Mouse (Mus musculus) heart, adult 2 months (tissue): Measurements from ENCODE around the gene Slc12a9. TPM values are rescaled to one million over a fixed set of nuclear protein-coding genes. Genes with fewer than 3 reads are reported as not detected.
A peak's percentile ranks its signal among the peaks of the same experiment; 100 is the strongest.

Experiments
- DNase-seq, 2 experiments: peaks; one replicate each; pipeline ENCODE4 v3.0.0; 2021
- H3K27ac ChIP-seq: fragments of 200-600 bp; 2 replicates; pipeline ENCODE4 v1.8.1; 2022
- H3K27me3 ChIP-seq: fragments of 200-500 bp; 2 replicates; pipeline ENCODE4 v1.6.1; 2012; ENCODE audit warnings: mild to moderate bottlenecking, low read length, inconsistent platforms, mixed read lengths; ENCODE audit not compliant: control insufficient read depth, insufficient read depth
- H3K36me3 ChIP-seq: fragments of 200-500 bp; 2 replicates; pipeline ENCODE4 v1.6.1; 2012; ENCODE audit warnings: low read length, inconsistent platforms; ENCODE audit not compliant: control insufficient read depth, insufficient read depth
- H3K4me1 ChIP-seq: fragments of 200-500 bp; 2 replicates; pipeline ENCODE4 v1.6.1; 2011; ENCODE audit warnings: low read length; ENCODE audit not compliant: control insufficient read depth, insufficient read depth
- H3K4me3 ChIP-seq: fragments of 200-600 bp; 2 replicates; pipeline ENCODE4 v1.8.1; 2022
- H3K79me2 ChIP-seq: fragments of 200-500 bp; replicated peaks from 2 replicates; pipeline ENCODE4 v1.6.1; 2012; ENCODE audit warnings: mild to moderate bottlenecking, inconsistent platforms, low read length, moderate library complexity, mixed read lengths; ENCODE audit not compliant: control insufficient read depth, insufficient read depth
- H3K9ac ChIP-seq: fragments of 200-500 bp; 2 replicates; pipeline ENCODE4 v1.6.1; 2012; ENCODE audit warnings: low read depth, mild to moderate bottlenecking, control low read depth, inconsistent platforms, low read length, mixed read lengths
- CTCF ChIP-seq: fragments of 200-600 bp; IDR thresholded peaks from 2 replicates; pipeline ENCODE4 v1.8.1; 2022; ENCODE audit warnings: antibody characterized with exemption, mild to moderate bottlenecking, moderate library complexity
- EP300 ChIP-seq: fragments of 200-500 bp; IDR thresholded peaks from 2 replicates; pipeline ENCODE4 v1.6.1; 2011; ENCODE audit warnings: low read depth, low read length, control low read depth; ENCODE audit not compliant: insufficient read depth
- POLR2A ChIP-seq: fragments of 200-500 bp; IDR thresholded peaks from 2 replicates; pipeline ENCODE4 v1.6.1; 2011; ENCODE audit warnings: mild to moderate bottlenecking, low read depth, low read length, control low read depth; ENCODE audit not compliant: insufficient read depth
- WGBS: fragments of 180-500 bp; shearing (Covaris S2); methylation state at CpG from one replicate; pipeline ENCODE4 v1.1.7; 2018; 5-methylcytosine and 5-hydroxymethylcytosine counted together
- intact Hi-C: fragments of 180-260 bp; cut with DNase I; formaldehyde crosslinking; loops from one replicate; pipeline ENCODE4 v1.15.1; 2025
- polyA plus RNA-seq: library from polyadenylated mRNA; depleted of rRNA; stranded (reverse); fragments of >200 nt; gene quantifications from 2 replicates; pipeline ENCODE4 v1.2.3, GENCODE M21; 2012
- total RNA-seq, 2 experiments: library from RNA; stranded (reverse); gene quantifications; 2 replicates each; pipeline ENCODE4 v1.2.3; 2021

The Slc12a9 gene
- total and polyA plus RNA-seq, 3 experiments = 1.7 to 8.9 (median 2.2) TPM

- H3K36me3 ChIP-seq = no peaks in the 10 kb centered on the region
- H3K4me3 ChIP-seq = no peak overlapping the region
- TF ChIP-seq CTCF (no peak), EP300 (no peak), POLR2A (no peak)
- WGBS = 91% methylated on average over 15 of the region's 15 CpGs
- H3K79me2 ChIP-seq = no peaks in the 10 kb centered on the region
- no peak overlapping the region for H3K27ac ChIP-seq
- no peak for DNase-seq
- H3K27me3 ChIP-seq = no peaks in the 10 kb centered on the region
- no peaks in the 10 kb centered on the region for H3K4me1 ChIP-seq
- no peak overlapping the region for H3K9ac ChIP-seq
- intact Hi-C loops = loop anchor here (1.0 kb wide), 1 partner anchor 12 kb away; the partner anchor contains the start of gene Srrt
These were observed 37.7 kb downstream of the Slc12a9 start for GRCm38 (mm10) chr5:137295712-137296111.

DNA sequence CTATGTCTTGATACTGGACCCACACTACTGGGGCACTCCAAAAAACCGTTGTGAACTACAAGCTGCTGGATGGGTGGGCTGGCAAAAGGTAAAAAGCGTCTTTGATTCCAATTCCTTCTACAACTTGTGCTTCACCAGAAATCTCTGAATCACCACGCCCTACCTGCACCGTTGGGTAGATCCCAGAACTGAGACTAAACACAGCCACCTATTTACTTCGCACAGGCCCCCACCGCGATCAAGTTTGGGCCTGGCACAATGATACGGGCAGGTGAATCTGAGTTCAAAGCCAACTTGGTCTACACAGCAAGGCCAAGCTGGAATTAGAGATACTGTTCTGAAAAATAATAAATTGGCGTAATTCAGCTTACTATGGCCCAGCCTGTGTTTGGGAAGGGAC is 38.1 kb downstream of the Slc12a9 start:
- Histone ChIP-seq H3K27ac (no peak overlapping the region), H3K36me3 (no peaks in the 10 kb centered on the region), H3K9ac (no peak overlapping the region), H3K27me3 (no peaks in the 10 kb centered on the region), H3K79me2 (no peaks in the 10 kb centered on the region), H3K4me1 (no peaks in the 10 kb centered on the region), H3K4me3 (no peak overlapping the region)
- intact Hi-C loops = loop anchor here (1.0 kb wide), 1 partner anchor 12 kb away; the partner anchor contains the start of gene Srrt
- TF ChIP-seq POLR2A (no peak), CTCF (no peak), EP300 (no peak)
- DNase-seq = no peak
- WGBS = 77% methylated on average over 9 of the region's 9 CpGs

DNA sequence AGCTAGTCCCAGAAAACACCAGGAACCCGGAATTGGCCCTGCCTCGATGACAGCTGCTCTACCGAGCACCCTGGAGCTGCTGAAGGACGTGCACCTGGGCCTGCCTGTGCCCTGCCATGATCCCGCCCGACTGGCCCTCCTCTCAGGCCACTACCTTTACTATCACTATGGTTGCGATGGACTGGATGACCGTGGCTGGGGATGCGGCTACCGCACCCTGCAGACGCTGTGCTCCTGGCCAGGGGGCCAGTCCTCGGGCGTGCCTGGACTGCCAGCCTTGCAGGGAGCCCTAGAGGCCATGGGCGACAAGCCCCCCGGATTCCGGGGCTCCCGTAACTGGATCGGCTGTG is 38.7 kb downstream of the Slc12a9 start:
- Histone ChIP-seq H3K27ac (peak overlapping the region; percentile 83), H3K36me3 (no peaks in the 10 kb centered on the region), H3K79me2 (no peaks in the 10 kb centered on the region), H3K4me3 (peak overlapping the region; percentile 65), H3K4me1 (no peaks in the 10 kb centered on the region), H3K9ac (peak overlapping the region; percentile 79), H3K27me3 (no peaks in the 10 kb centered on the region)
- TF ChIP-seq EP300 (no peak), POLR2A (no peak), CTCF (no peak)
- intact Hi-C loops = loop anchor here (1.0 kb wide), 1 partner anchor 13 kb away; the partner anchor contains the start of gene Srrt
- 12% methylated on average over 18 of the region's 18 CpGs for WGBS
- DNase-seq = no peak

- H3K4me1 ChIP-seq = no peaks in the 10 kb centered on the region
- WGBS = under 1% methylated on average over 52 of the region's 52 CpGs
- peak within 1 kb of the TSS; percentile 83 for H3K27ac ChIP-seq
- intact Hi-C loops = loop anchor here (2.0 kb wide), 2 partner anchors 17 to 87 kb away; no protein-coding TSS in a partner anchor
- peak within 1 kb of the TSS; percentile 65 for H3K4me3 ChIP-seq
- no peaks in the 10 kb centered on the region for H3K27me3 ChIP-seq
- H3K36me3 ChIP-seq = no peaks in the 10 kb centered on the region
- peak; percentile 96 for DNase-seq
- H3K9ac ChIP-seq = peak within 1 kb of the TSS; percentile 79
- TF ChIP-seq CTCF (peak; percentile 33), POLR2A (peak; percentile 86), EP300 (no peak; the same call in 1 of the 2 replicates)
- H3K79me2 ChIP-seq = no peaks in the 10 kb centered on the region
These were observed 39.3 kb downstream of the Slc12a9 start, which contains the start of gene Ufsp1 for GRCm38 (mm10) chr5:137293839-137294743. Gene Ufsp1 (plus strand): TSS chr5:137294629.

GRCm38 (mm10) chr5:137293282-137293681 is 40.1 kb downstream of the Slc12a9 start:
- H3K27me3 ChIP-seq = no peaks in the 10 kb centered on the region; the same call in 1 of the 2 replicates
- H3K4me1 ChIP-seq = no peaks in the 10 kb centered on the region
- TF ChIP-seq POLR2A (peak; percentile 57; the same call in 1 of the 2 replicates), EP300 (no peak), CTCF (peak; percentile 34)
- peak overlapping the region; percentile 65 for H3K4me3 ChIP-seq
- intact Hi-C loops = loop anchor here (2.0 kb wide), 2 partner anchors 18 to 88 kb away; no protein-coding TSS in a partner anchor
- H3K27ac ChIP-seq = peak overlapping the region; percentile 83
- H3K9ac ChIP-seq = peak overlapping the region; percentile 35
- peak; percentile 84 to 86 for DNase-seq
- H3K36me3 ChIP-seq = no peaks in the 10 kb centered on the region
- H3K79me2 ChIP-seq = no peaks in the 10 kb centered on the region
- 1% methylated on average over 15 of the region's 15 CpGs for WGBS
